Mouse (Mus musculus) mouse trophoblast stem cell (cell line): Measurements from ENCODE around the gene Hepacam2.
"Not testable (repeated sequence)": the region's sequence is repeated elsewhere in the genome, so short reads cannot be mapped to it uniquely, and the experiment has no call there.

ENCODE experiments used
- in situ Hi-C, 2 experiments: fragments of 300-500 bp; cut with MseI, MboI; formaldehyde crosslinking; loops; 2 replicates in 1 of 2; 3 replicates in 1 of 2; pipeline ENCODE4 v1.15.1; 2025

Hepacam2 gene

GRCm38 (mm10) chr6:3463594-3463993 lies 34.5 kb downstream of the Hepacam2 start:
- in situ Hi-C loops = no loop called here

DNA sequence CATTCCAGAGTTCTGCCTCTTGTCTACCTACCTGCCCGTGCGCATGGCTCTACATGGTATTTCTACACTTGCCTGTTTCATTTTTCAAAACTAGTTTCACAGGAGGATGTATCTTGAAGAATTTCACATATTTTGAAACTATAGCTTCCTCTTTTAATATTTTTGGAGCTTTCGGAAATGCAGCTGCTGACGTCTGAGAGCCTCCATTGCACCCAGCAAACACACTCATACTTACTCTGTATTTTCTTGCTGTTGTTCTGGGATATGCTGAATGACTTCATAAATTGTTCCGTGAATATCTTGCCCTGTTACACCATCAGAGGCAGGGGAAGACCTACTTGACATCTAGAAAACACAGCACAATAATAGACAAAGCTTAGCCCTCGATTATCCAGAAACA lies 35.1 kb downstream of the Hepacam2 start:
- in situ Hi-C loops = no loop called here

DNA sequence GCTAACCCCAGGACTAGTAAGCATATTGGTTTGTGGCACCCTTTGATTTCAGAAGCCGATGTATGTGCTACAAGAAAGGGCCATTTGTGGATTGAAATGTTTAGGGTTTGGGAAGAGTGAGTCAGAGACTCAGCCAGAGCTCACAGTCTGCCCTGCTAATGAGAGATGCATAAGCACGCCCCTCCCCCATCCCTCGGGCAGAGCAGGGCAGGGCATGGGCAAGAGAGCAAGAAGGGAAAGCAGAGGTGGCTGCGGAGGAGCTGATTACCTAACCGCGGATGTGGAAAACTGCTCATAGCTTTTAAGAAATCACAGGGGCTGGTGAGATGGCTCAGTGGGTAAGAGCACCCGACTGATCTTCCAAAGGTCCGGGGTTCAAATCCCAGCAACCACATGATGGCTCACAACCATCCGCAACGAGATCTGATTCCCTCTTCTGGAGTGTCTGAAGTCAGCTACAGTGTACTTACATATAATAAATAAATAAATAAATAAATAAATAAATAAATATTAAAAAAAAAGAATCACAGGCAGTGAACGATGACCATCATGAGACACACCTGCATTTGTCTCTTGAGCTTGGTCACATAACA lies 42.1 kb downstream of the Hepacam2 start:
- in situ Hi-C loops = no loop called here

DNA sequence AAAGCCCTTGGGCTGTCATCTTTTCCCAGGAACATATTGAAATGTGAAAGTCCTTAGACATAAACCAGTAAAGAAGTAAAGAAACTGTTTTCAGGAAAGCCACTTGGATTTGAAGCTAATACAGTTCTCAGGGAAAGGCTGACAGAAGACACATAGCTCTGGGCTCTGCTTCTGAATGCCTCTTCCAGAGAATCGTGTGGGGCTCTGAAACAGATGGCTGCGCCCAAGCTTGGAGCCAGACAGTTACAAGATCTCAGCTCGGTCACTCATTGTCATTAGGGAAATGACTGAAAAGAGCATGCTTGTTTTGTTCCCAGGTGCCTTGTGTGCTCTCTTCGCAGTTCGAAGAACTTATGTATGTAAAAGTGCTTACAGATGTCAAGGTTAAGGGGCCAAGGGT lies 43.7 kb downstream of the Hepacam2 start:
- in situ Hi-C loops = no loop called here

DNA sequence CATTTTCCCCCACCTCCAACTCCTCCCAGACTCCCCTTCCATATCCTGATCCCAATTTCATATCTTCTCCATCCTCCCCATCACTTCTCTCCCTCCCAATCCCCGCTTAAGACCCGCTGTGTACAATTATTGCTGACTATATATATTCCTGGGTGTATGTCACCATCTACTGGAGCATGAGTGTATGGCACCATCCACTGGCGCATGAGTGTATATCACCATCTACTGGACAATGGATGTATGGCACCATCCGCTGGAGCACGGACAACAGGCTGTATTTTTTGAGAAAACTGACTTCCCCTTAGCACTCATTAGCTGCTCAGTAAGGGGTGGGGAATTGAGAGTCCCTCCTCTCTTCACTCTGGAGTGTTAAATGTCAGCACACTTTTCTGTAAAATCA lies 50.7 kb downstream of the Hepacam2 start:
- in situ Hi-C loops = no loop called here

GRCm38 (mm10) chr6:3443905-3444304 lies 54.2 kb downstream of the Hepacam2 start:
- in situ Hi-C loops = no loop called here

DNA sequence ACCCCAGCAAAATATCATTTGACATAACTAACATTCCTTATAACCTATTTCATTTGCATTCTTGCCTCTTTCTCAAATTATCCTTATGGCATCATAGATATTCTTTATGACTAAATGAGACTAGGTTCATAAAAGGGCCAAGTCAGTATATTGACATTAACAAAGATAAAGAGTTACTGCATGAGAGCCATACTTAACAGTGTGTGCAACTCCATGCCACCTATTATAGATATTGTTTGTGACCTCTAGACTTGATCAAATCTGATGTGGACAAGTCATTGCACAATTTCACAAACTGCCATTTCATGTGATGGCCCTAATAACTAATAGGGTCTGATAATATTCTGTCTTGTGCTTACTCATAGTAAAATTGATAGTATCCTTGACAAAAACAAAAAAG lies 62.0 kb downstream of the Hepacam2 start:
- in situ Hi-C loops = no loop called here

GRCm38 (mm10) chr6:3430976-3431375 lies 67.1 kb downstream of the Hepacam2 start:
- in situ Hi-C loops = not testable (repeated sequence)

DNA sequence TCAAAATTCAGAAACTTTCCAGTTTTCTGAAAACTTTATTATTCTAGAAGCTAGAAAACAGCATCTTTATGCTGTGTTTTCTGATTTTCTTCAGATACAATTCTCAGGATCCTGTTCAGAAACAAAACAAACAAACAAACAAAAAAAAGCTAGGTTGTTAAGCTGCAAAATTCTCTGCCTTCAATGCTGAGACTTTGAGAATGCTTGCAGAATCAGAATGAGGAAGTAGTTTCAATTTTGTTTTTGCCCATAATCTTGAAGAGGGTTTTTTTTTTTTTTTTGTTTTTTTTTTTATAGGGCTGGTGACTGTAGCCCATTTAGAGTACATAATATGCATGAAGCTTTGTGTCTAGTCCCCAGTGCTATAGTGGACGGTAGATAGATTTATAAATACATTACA lies 71.1 kb downstream of the Hepacam2 start:
- in situ Hi-C loops = no loop called here

- in situ Hi-C loops = not testable (repeated sequence)
Measured at GRCm38 (mm10) chr6:3425333-3425732, 72.8 kb downstream of the Hepacam2 start.

GRCm38 (mm10) chr6:3424613-3425277 lies 73.4 kb downstream of the Hepacam2 start:
- in situ Hi-C loops = loop anchor here in 1 of 2 experiments (5.0 kb wide), 1 partner anchor 42 kb away; no protein-coding TSS in a partner anchor
